Mouse (Mus musculus) embryonic facial prominence, embryonic 13.5 days (tissue): ENCODE measurements around the gene Baz1b. TPM values are rescaled to one million over a fixed set of nuclear protein-coding genes. Genes with fewer than 3 reads are reported as not detected.

Experiments
- ATAC-seq: fragments of 200-750 bp; cut with Nextera tagmentation; 2 replicates; pipeline ENCODE4 v1.8.0; 2017; ENCODE audit warnings: low read depth; ENCODE audit not compliant: insufficient number of reproducible peaks, insufficient read depth, low FRiP score, low TSS enrichment
- H3K27ac ChIP-seq: fragments of 300-500 bp; sonication (generic); 2 replicates; pipeline ENCODE4 v1.5.1; 2015; ENCODE audit warnings: moderate library complexity, mild to moderate bottlenecking, inconsistent platforms
- H3K27me3 ChIP-seq: fragments of 300-500 bp; sonication (generic); 2 replicates; pipeline ENCODE4 v1.6.1; 2015; ENCODE audit warnings: mild to moderate bottlenecking, inconsistent platforms
- H3K36me3 ChIP-seq: fragments of 300-500 bp; sonication (generic); 2 replicates; pipeline ENCODE4 v1.6.1; 2015; ENCODE audit warnings: mild to moderate bottlenecking, inconsistent platforms
- H3K4me1 ChIP-seq: fragments of 300-500 bp; sonication (generic); 2 replicates; pipeline ENCODE4 v1.6.1; 2015; ENCODE audit warnings: inconsistent platforms
- H3K4me2 ChIP-seq: fragments of 300-500 bp; sonication (generic); 2 replicates; pipeline ENCODE4 v1.6.1; 2015; ENCODE audit warnings: moderate library complexity, mild to moderate bottlenecking, inconsistent platforms
- H3K4me3 ChIP-seq: fragments of 300-500 bp; sonication (generic); 2 replicates; pipeline ENCODE4 v1.5.1; 2015; ENCODE audit warnings: mild to moderate bottlenecking, inconsistent platforms
- H3K9ac ChIP-seq: fragments of 300-500 bp; sonication (generic); 2 replicates; pipeline ENCODE4 v1.6.1; 2015; ENCODE audit warnings: mild to moderate bottlenecking, inconsistent platforms
- H3K9me3 ChIP-seq: fragments of 300-500 bp; sonication (generic); 2 replicates; pipeline ENCODE4 v1.6.1; 2016; ENCODE audit warnings: inconsistent platforms
- WGBS: fragments of 180-500 bp; shearing (Covaris S2); methylation state at CpG from one replicate; pipeline ENCODE4 v1.1.7; 2015; ENCODE audit warnings: mixed read lengths; 5-methylcytosine and 5-hydroxymethylcytosine counted together
- microRNA-seq: library from miRNA; unstranded; fragments of <30 nt; microRNA quantifications from one replicate; pipeline ENCODE4, GENCODE M21; 2016
- polyA plus RNA-seq: library from polyadenylated mRNA; unstranded; fragments of >200 nt; fragmentation: Nextera tagmentation; extraction: Ambion mirVana; gene quantifications from 2 replicates; pipeline ENCODE4 v1.2.1, GENCODE M21; 2015

The Baz1b gene
- polyA plus RNA-seq, 1 experiment from 2014 or later = 54.7 TPM

GRCm38 (mm10) chr5:135286185-135286584 is 99.1 kb downstream of the Baz1b start:
- peak; percentile 70; the same call in 1 of the 2 replicates for ATAC-seq
- H3K4me3 ChIP-seq = no peak overlapping the region
- no peak overlapping the region for H3K4me2 ChIP-seq
- 1% methylated on average over 6 of the region's 6 CpGs for WGBS
- H3K9ac ChIP-seq = no peak overlapping the region
- H3K4me1 ChIP-seq = no peaks in the 10 kb centered on the region
- H3K36me3 ChIP-seq = no peaks in the 10 kb centered on the region
- no peaks in the 10 kb centered on the region for H3K27me3 ChIP-seq
- no peak overlapping the region for H3K27ac ChIP-seq
- no peaks in the 10 kb centered on the region for H3K9me3 ChIP-seq

DNA sequence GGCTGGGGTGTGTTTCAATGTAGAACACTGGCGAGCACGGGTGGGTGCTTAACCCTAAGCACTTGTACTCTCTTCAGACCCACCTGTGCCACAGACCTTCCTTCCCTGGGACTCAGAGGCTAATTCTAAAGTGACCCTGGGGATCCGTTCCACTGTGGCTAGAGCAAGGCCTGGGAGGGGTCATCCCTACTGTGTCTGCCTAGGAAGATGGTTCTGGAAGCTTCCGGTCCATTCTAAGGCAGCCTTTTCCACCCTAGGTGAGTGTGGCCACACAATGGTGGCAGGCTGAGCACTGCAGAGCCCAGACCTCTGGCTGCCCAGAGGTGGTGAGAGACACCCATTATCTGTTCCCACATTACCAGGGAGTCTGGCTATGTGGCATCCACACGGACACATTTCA is 99.9 kb downstream of the Baz1b start:
- Histone ChIP-seq H3K27ac (no peak overlapping the region), H3K4me3 (no peak overlapping the region), H3K4me1 (0 out of 2 replicates have a peak, but pooled peaks cover under 1% of the 10 kb centered on the region), H3K4me2 (no peak overlapping the region), H3K36me3 (no peaks in the 10 kb centered on the region), H3K27me3 (no peaks in the 10 kb centered on the region), H3K9ac (no peak overlapping the region), H3K9me3 (no peaks in the 10 kb centered on the region)
- WGBS = 75% methylated on average over 5 of the region's 5 CpGs
- ATAC-seq = no peak

- H3K9ac ChIP-seq = no peak overlapping the region
- no peak overlapping the region for H3K4me3 ChIP-seq
- 0 out of 2 replicates have a peak, but pooled peaks cover 4% of the 10 kb centered on the region for H3K4me1 ChIP-seq
- H3K36me3 ChIP-seq = no peaks in the 10 kb centered on the region
- H3K4me2 ChIP-seq = no peak overlapping the region
- H3K27me3 ChIP-seq = no peaks in the 10 kb centered on the region
- H3K9me3 ChIP-seq = no peaks in the 10 kb centered on the region
- no peak overlapping the region for H3K27ac ChIP-seq
- 83% methylated on average over 6 of the region's 6 CpGs for WGBS
- ATAC-seq = no peak
Observed at GRCm38 (mm10) chr5:135290703-135291102, 103.6 kb downstream of the Baz1b start.

- 0 out of 2 replicates have a peak, but pooled peaks have one; percentile 46 for ATAC-seq
- no peaks in the 10 kb centered on the region for H3K36me3 ChIP-seq
- no peaks in the 10 kb centered on the region for H3K9me3 ChIP-seq
- H3K9ac ChIP-seq = no peak overlapping the region
- H3K4me2 ChIP-seq = no peak overlapping the region
- H3K27ac ChIP-seq = no peak overlapping the region
- H3K4me3 ChIP-seq = no peak overlapping the region
- 0 out of 2 replicates have a peak, but pooled peaks cover 4% of the 10 kb centered on the region for H3K4me1 ChIP-seq
- WGBS = 36% methylated on average over 4 of the region's 4 CpGs
- no peaks in the 10 kb centered on the region for H3K27me3 ChIP-seq
Observed at GRCm38 (mm10) chr5:135291193-135291592, 104.1 kb downstream of the Baz1b start.

DNA sequence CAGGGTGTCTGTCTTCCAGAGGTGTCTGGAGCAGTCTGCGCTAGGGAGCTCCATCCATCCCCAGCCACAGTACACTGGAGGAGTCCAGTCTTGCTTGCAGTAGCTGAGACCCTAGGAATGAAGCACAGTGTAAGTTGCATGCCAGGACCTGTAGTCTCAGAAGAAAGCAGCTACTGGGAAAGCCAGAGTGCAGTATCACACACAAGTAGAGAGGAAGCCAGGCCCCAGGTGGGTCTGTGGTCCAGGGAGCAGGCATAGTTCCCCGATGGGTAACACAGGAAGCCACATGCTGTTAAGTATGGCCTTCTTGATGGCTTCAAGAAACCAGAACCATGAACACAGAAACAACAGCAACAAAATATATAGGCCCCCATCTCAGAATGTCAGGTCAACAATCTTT is 104.9 kb downstream of the Baz1b start:
- no peak overlapping the region for H3K9ac ChIP-seq
- 0 out of 2 replicates have a peak, but pooled peaks cover 4% of the 10 kb centered on the region for H3K4me1 ChIP-seq
- no peaks in the 10 kb centered on the region for H3K27me3 ChIP-seq
- H3K27ac ChIP-seq = no peak overlapping the region
- H3K4me2 ChIP-seq = no peak overlapping the region
- WGBS = 77% methylated on average over 2 of the region's 2 CpGs
- no peaks in the 10 kb centered on the region for H3K36me3 ChIP-seq
- H3K4me3 ChIP-seq = no peak overlapping the region
- no peak for ATAC-seq
- no peaks in the 10 kb centered on the region for H3K9me3 ChIP-seq

Small RNAs within 50 kb of the gene (microRNA-seq; reads per million reads assigned to microRNA genes)
- gene Gm25315 = not detected

Other genes starting within 250 kb of the Baz1b start
- 21.0 and 22.9 TPM in 2 replicates for gene Cldn4, start 240.3 kb upstream of the Baz1b start, polyA plus RNA-seq
- gene Cldn3, start 201.1 kb upstream of the Baz1b start, polyA plus RNA-seq = 14.8 and 26.4 TPM in 2 replicates
- 57.4 and 59.4 TPM in 2 replicates for gene Abhd11, start 178.1 kb upstream of the Baz1b start, polyA plus RNA-seq
- 12.9 and 21.7 TPM in 2 replicates for gene Stx1a, start 163.8 kb upstream of the Baz1b start, polyA plus RNA-seq
- 35.2 and 38.8 TPM in 2 replicates for gene Dnajc30, start 123.1 kb upstream of the Baz1b start, polyA plus RNA-seq
- 132 and 147 TPM in 2 replicates for gene Bud23, start 122.3 kb upstream of the Baz1b start, polyA plus RNA-seq
- 13.7 and 17.8 TPM in 2 replicates for gene Vps37d, start 109.0 kb upstream of the Baz1b start, polyA plus RNA-seq
- gene Mlxipl, start 97.4 kb upstream of the Baz1b start, polyA plus RNA-seq = 3.5 and 3.9 TPM in 2 replicates
- 25.6 and 25.7 TPM in 2 replicates for gene Tbl2, start 37.6 kb upstream of the Baz1b start, polyA plus RNA-seq
- gene Bcl7b, start 19.0 kb upstream of the Baz1b start, polyA plus RNA-seq = 48.3 and 52.1 TPM in 2 replicates
- gene Fzd9, start 64.0 kb downstream of the Baz1b start, polyA plus RNA-seq = 11.9 and 18.1 TPM in 2 replicates
- gene Fkbp6, start 162.8 kb downstream of the Baz1b start, polyA plus RNA-seq = not detected in 2 replicates
- gene Trim50, start 166.0 kb downstream of the Baz1b start, polyA plus RNA-seq = 0.14 TPM in 1 of 2 replicates, not detected in the other
- gene Nsun5, start 182.7 kb downstream of the Baz1b start, polyA plus RNA-seq = 38.8 and 44.3 TPM in 2 replicates
- 16.3 and 17.0 TPM in 2 replicates for gene Pom121, start 207.3 kb downstream of the Baz1b start, polyA plus RNA-seq